Mouse (Mus musculus) megakaryocyte progenitor cell, adult 5-6 weeks (primary cell): ENCODE data around the gene Krcc1. TPM values are rescaled to one million over a fixed set of nuclear protein-coding genes. Genes with fewer than 3 reads are reported as not detected.
A peak's percentile ranks its signal among the peaks of the same experiment; 100 is the strongest.
"Not testable (repeated sequence)": the region's sequence is repeated elsewhere in the genome, so short reads cannot be mapped to it uniquely, and the experiment has no call there.

Source experiments
- ATAC-seq: replicated peaks from 2 replicates; pipeline ENCODE4 v1.8.0; 2016; ENCODE audit warnings: mild to moderate bottlenecking, moderate TSS enrichment, inconsistent platforms; ENCODE audit not compliant: poor library complexity
- total RNA-seq, 2 experiments: library from RNA; stranded (forward) in 1 of 2; stranded (reverse) in 1 of 2; fragments of 157-497, 149-512 nt in 1 of 2; fragments of 200-1000 nt in 1 of 2; gene quantifications; 2 replicates each; pipeline versions ENCODE4 v1.2.3 to v1.2.4; 2015 to 2017

Krcc1 gene
- total RNA-seq, 2 experiments from 2014 or later, result 75.1 to 101 TPM

DNA sequence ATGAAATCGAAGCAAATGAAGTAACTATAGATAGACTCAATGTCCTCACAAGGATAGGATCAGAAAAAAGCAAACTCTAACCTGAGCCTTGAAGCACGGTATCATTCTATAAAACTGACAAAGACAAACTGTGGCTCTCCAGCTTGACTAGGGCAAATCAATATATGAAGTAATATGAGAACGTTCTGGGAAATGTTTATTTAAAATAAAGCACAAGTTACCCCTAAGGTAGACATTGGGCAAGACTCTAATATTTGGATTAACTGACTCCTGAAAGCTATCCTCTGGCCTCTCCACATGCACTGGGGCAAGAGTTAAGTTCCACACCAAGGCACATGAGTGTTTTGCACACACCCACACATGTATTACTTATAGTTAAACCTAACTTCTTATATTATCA is 10.4 kb upstream of the Krcc1 start:
- no peak for ATAC-seq

GRCm38 (mm10) chr6:71262142-71262833 is 9.2 kb upstream of the Krcc1 start:
- ATAC-seq, result no peak

DNA sequence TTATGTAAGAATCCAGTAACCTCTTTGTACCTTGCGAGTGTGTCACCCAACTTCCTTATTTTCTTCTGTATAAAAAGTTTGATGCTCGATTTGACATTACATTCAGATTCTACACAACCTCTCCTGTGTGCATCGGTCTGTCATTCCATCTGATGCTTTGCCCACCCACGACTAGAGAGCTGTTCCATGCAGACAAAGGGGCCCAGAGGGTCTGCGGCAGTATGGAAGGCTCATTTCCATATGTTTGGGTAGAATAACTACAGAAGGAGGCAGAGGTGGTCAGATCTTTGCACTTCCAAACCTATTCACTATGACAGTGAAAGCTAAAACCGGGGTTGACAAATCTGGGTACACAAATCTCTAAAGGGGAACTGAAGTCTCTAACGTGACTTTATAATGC is 3.9 kb upstream of the Krcc1 start:
- not testable (repeated sequence) for ATAC-seq

DNA sequence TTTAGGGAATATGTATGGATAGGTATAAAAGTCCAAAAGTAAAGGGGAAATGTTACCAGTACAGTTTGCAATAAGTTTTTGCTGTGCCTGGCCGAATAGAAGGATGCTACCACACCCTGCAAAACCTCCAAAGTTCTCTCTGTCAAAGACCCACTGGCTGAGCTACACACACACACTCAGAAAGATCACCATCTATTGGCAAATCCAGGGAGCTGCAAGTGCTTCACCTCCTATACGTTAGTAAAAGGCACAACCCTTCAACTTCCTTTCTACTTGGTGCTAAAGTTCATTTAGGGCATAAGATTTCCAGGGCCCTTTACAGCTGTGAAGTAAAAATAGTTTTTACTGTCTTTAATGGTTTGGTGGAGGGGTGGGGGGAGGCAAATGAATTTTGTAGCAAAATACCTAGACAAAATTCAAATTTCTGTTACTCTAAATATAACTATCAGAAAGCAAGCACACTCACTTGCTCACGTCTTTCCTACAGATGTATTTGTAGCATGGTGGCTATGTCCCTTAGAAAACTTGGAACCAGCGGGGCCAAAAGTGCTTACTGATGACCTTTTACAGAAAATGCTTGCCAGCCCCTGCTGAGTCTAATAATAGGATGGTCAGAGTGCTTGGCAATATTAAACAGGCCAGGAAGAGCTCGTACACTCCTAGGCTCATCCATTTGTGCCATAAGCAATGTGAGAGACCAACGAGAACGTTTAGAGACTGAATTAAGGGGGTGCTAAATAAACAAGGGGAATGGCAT is 2.4 kb upstream of the Krcc1 start:
- peak; percentile 27 for ATAC-seq

- not testable (repeated sequence) for ATAC-seq
Measured at GRCm38 (mm10) chr6:71269686-71270050, 1.8 kb upstream of the Krcc1 start.

DNA sequence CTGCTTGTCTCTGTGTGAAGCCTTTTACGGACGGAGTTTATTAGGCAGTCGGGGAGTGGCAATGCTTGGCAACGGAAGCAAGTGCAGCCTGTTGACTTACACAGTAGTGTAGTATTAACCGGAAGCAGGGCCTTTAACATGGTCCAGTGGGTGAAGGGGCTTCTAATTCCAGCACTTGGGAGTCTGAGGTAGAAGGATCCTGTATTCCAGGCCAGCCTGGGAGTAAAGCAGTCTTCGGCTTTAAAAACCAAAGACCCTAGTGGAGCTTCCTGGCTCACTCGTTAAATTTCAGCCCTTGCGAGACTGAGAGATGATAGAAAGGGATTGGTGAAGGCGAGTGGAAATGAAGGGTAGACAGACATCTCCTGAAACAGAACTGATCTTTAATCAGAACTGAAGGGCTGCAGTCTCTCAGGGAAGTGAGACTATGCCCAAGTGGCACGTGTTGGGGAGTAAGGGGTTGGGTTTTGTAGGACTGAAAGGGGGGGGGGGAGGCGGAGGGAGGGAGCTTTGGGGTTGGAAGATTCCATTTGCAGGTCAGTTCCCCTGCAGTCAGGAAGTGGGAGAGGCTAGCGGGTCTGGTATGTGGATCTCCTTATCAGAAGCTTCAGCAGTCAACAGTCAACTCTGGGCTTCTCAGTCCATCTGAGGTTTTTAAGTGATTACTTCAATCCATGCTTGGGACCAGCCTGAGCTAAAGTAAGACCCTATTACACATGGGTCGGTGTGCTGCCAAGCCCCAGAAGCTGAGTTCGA is 998 bp upstream of the Krcc1 start:
- peak; percentile 68 for ATAC-seq

DNA sequence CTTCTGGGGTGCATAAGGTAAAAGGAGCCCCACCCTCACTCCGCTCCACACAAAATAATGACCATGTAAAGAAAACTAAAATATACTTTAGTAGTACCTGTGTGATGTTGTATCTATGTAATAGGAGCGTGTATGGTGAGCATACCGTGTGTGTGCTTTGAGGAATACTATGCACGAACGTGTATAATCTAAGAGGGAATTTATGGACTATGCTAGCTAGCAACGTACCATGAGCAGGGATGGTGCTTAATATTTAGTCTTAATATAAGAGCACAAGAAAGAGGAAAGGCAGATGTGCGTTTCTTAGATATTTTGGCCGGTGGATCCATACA is 454 bp upstream of the Krcc1 start:
- ATAC-seq, result no peak

- no peak for ATAC-seq
Measured at GRCm38 (mm10) chr6:71272316-71272741, 852 bp downstream of the Krcc1 start.

GRCm38 (mm10) chr6:71273715-71274114 is 2.2 kb downstream of the Krcc1 start:
- no peak for ATAC-seq

DNA sequence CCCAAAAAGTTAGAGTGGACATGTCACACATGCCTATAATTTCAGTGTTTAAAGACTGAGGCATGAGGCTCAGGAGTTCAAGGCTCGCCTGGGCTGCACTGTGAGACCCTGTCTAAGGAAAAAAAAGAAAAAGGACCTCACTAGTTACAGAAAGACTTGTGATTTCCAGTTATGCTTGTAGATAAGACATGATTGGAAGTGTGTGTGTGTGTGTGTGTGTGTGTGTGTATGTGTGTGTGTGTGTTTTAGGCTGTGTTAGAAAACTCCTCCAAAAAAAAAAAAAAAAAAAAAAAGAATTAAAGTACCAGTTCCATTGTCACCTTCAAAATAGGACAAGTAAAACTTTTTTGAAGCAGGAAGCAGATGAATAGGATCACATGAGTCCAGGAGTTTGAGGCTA is 3.1 kb downstream of the Krcc1 start:
- no peak for ATAC-seq

DNA sequence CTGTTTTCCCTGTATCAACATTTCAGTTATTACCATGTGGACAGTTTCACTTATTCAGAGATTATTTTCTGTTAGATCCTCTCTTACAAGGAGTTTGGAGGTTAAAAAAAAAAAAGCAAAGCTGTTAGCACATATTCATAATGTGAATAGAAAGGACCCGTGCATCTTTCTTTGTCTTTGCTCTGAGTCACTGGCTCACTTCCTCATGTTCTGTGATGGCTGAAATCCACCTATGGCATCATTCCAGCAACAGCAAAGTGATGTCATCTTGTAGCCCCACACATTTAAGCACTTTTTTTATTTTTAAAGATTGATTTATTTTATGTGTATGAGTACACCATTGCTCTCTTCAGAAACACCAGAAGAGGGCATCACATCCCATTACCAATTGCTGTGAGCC is 7.9 kb downstream of the Krcc1 start:
- peak; percentile 72 for ATAC-seq

DNA sequence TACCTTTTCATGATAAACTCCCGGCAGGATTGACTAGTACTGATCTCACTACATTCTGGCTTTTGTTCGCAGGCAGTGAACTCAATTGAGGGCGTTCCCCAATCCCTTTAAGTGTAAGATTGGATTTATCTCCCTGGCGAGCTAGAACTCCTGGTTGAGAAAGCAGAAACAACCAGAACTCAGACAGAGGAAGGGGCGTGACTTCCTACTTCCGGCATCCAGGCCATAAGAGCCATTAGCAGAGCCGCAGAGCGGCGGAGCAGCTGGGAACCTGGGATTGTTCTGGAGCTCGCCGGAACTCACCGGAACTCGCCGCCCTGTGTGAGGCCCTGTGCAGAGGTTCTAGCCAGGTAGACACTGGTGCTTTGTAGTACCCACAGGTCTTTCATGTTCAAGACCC is 22.0 kb downstream of the Krcc1 start:
- ATAC-seq, result peak; percentile 48; the same call in 1 of the 2 replicates

- no peak for ATAC-seq
Measured at GRCm38 (mm10) chr6:71295303-71295702, 23.8 kb downstream of the Krcc1 start.

- ATAC-seq, result no peak
Measured at GRCm38 (mm10) chr6:71298051-71298450, 26.6 kb downstream of the Krcc1 start.

DNA sequence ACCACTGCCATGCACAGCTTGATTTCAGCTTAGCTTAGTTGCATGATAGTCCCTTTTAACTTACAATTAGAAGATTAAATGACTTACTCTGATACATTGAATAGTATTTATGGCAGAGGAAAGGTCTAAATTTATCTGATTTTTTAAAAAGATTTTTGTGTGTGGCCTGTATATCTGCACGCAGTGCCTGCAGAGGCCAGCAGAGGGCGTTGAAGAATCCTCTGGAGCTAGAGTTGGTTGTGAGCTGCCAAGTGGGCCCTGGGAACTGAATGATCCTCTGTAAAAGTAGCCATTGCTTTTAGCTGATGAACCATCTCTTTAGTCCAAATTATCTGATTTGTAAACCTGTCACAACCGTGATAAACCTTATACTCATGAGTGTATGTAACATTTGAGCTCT is 27.3 kb downstream of the Krcc1 start:
- ATAC-seq, result peak; percentile 76

- ATAC-seq, result no peak
Measured at GRCm38 (mm10) chr6:71302097-71302731, 30.7 kb downstream of the Krcc1 start.

DNA sequence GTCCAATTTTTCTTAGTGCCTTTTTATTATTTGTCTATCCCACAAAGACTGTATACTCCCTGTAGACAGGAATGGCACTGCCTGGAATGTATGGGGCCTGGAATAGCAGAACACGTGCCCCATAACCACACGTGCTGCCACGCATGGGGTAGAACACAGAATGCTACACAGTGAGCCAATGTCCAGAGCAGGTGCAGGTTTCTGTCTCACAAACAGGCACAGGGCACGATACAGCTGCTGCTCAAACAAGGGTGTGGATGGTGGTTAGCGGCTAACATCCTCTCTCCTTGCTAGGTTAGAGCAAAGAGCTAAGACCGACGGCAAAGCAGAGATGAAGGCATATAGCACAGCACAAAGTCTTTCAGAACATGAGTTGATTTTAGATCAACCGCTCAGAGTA is 36.0 kb downstream of the Krcc1 start:
- ATAC-seq, result no peak

- ATAC-seq, result no peak
Measured at GRCm38 (mm10) chr6:71321826-71322283, 50.4 kb downstream of the Krcc1 start, which contains the start of gene Smyd1. Gene Smyd1 (minus strand): TSS chr6:71322233.

- ATAC-seq, result no peak
Measured at GRCm38 (mm10) chr6:71322491-71322921, 51.0 kb downstream of the Krcc1 start, which contains the start of gene Cd8b1. Gene Cd8b1 (plus strand): TSS chr6:71322788.

- no peak for ATAC-seq
Measured at GRCm38 (mm10) chr6:71324816-71325215, 53.3 kb downstream of the Krcc1 start.

DNA sequence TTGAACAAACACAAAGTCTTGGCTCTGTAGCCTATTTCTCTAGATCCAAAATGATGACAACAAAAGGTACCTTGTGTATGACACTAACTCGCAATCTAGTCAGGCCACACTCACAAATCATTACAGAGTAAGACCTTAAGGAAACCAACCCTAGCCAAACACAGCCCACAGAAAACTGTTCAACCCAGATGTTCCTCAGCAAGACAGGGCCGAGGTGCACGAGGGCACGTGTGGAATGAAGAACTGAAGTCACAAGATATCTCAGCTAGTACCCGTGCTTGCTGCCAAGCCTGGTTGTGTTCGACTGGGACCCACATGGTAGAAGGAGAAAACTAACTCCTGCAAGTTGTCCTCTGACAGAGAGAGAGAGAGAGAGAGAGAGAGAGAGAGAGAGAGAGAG is 58.4 kb downstream of the Krcc1 start:
- no peak for ATAC-seq
